Mouse (Mus musculus) embryonic facial prominence, embryonic 14.5 days (tissue): ENCODE data around the gene Btbd17. TPM values are rescaled to one million over a fixed set of nuclear protein-coding genes. Genes with fewer than 3 reads are reported as not detected.

Experiments used
- ATAC-seq: fragments of 200-750 bp; cut with Nextera tagmentation; 2 replicates; pipeline ENCODE4 v1.8.0; 2017; ENCODE audit warnings: low read depth, moderate number of reproducible peaks, moderate TSS enrichment
- DNase-seq: peaks from one replicate; pipeline ENCODE4 v3.0.0-alpha.2; 2015; ENCODE audit warnings: low spot score
- H3K27ac ChIP-seq: fragments of 300-500 bp; sonication (generic); replicated peaks from 2 replicates; pipeline ENCODE4 v1.5.1; 2014; ENCODE audit warnings: low read depth, mild to moderate bottlenecking, low read length, moderate library complexity
- H3K27me3 ChIP-seq: fragments of 300-500 bp; sonication (generic); replicated peaks from 2 replicates; pipeline ENCODE4 v1.6.1; 2014; ENCODE audit warnings: low read length; ENCODE audit not compliant: control insufficient read depth, insufficient read depth
- H3K36me3 ChIP-seq: fragments of 300-500 bp; sonication (generic); 2 replicates; pipeline ENCODE4 v1.6.1; 2014; ENCODE audit warnings: low read length, mixed read lengths; ENCODE audit not compliant: control insufficient read depth, insufficient read depth
- H3K4me1 ChIP-seq: fragments of 300-500 bp; sonication (generic); 2 replicates; pipeline ENCODE4 v1.6.1; 2014; ENCODE audit warnings: antibody characterized with exemption, low read length; ENCODE audit not compliant: control insufficient read depth, insufficient read depth
- H3K4me2 ChIP-seq: fragments of 300-500 bp; sonication (generic); 2 replicates; pipeline ENCODE4 v1.6.1; 2014; ENCODE audit warnings: low read depth, mild to moderate bottlenecking, low read length, moderate library complexity, mixed read lengths
- H3K4me3 ChIP-seq: fragments of 300-500 bp; sonication (generic); 2 replicates; pipeline ENCODE4 v1.5.1; 2014; ENCODE audit warnings: low read depth, mild to moderate bottlenecking, low read length
- H3K9ac ChIP-seq: fragments of 300-500 bp; sonication (generic); 2 replicates; pipeline ENCODE4 v1.6.1; 2014; ENCODE audit warnings: low read depth, mild to moderate bottlenecking, low read length, moderate library complexity, mixed read lengths
- H3K9me3 ChIP-seq: fragments of 300-500 bp; sonication (generic); 2 replicates; pipeline ENCODE4 v1.6.1; 2016; ENCODE audit warnings: low read length; ENCODE audit not compliant: control insufficient read depth
- WGBS: fragments of 180-500 bp; shearing (Covaris S2); extraction: QIAGEN DNeasy Blood & Tissue Kit; methylation state at CpG from one replicate; pipeline ENCODE4 v1.1.7; 2014; 5-methylcytosine and 5-hydroxymethylcytosine counted together
- polyA plus RNA-seq: library from polyadenylated mRNA; unstranded; fragments of >200 nt; fragmentation: Nextera tagmentation; extraction: Ambion mirVana; gene quantifications from 2 replicates; pipeline ENCODE4 v1.2.1, GENCODE M21; 2014

Btbd17 gene
- polyA plus RNA-seq, 1 experiment from 2014 or later = 3.2 TPM

DNA sequence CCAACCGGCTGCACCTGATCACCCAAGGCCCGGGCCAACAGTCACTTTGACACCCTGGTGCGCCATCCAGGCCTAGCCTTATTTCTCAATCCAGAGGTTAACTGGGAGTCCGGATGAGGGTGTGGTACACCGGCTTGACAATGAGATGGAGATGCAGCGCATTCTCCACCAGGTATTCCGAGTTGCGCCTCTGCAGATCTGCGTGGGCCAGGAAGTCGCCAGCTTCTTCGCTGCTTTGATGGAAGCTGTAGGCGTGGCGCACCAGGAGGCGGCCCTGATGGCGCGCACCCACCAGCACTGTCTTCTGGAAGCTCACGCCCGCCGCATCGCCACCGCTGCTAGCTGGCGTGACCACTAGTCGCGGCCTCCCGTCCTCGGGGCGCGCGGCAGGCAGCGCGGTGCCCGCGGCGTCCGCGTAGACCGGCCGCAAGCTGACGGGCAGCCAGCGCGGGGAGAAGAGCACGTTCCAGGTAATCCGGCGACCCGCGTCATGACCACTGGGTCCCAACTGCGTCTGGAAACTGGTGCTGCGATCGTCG is 4.3 kb downstream of the Btbd17 start:
- Histone ChIP-seq H3K36me3 (no peaks in the 10 kb centered on the region), H3K9me3 (no peaks in the 10 kb centered on the region), H3K4me1 (peaks cover 7% of the 10 kb centered on the region; the same call in 1 of the 2 replicates), H3K4me2 (peak overlapping the region; percentile 91), H3K4me3 (peak overlapping the region; percentile 46), H3K27me3 (peaks cover 76% of the 10 kb centered on the region), H3K27ac (no peak overlapping the region), H3K9ac (peak overlapping the region; percentile 47)
- ATAC-seq (no peak), DNase-seq (no peak)
- 4% methylated on average over 28 of the region's 50 CpGs for WGBS

DNA sequence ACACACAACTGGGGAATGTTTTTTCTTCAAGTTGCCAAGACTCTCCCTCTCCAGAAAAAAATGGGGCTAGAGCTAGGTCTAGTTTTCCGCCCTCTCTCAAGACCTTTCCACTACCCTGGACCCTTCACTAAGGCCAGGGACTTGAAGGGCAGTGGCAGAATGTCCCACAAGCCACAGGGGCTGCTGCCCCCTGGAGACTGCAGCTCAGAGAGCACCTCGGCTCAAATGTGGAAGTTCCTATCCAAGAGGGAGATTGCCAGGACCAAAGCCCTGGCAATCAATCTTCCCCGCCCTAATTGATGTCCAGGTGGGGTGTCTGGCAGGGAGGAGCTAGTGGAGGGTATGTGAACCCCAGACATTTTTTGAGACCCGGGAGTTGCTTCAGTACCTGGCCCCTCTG is 4.9 kb downstream of the Btbd17 start:
- 31% methylated on average over 4 of the region's 4 CpGs for WGBS
- DNase-seq = no peak
- Histone ChIP-seq H3K27me3 (peaks cover 82% of the 10 kb centered on the region), H3K4me3 (peak overlapping the region; percentile 46; the same call in 1 of the 2 replicates), H3K9me3 (no peaks in the 10 kb centered on the region), H3K9ac (no peak overlapping the region), H3K4me2 (no peak overlapping the region), H3K36me3 (no peaks in the 10 kb centered on the region), H3K4me1 (peaks cover 11% of the 10 kb centered on the region), H3K27ac (no peak overlapping the region)
- ATAC-seq = no peak

DNA sequence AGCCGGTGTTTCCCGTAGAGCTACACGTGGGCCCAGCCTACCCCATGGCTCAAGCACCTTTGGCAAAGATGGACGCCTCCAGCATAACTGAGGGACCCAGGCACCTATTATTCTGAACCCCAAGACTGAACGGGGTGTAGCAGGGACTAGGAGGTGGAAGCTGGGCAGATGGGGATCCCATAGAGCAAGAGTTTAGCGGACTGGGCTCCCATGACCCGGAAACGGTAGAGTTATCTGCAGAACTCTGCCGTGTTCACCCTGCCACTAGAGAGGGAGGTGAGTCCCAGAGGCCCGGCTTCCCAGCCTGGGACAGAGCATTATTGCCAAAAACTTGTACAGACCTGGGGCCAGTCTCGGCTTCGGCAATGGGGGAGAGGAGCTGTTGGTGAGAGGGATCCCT is 5.6 kb downstream of the Btbd17 start:
- peaks cover 89% of the 10 kb centered on the region for H3K27me3 ChIP-seq
- H3K4me2 ChIP-seq = no peak overlapping the region
- H3K4me3 ChIP-seq = no peak overlapping the region
- H3K4me1 ChIP-seq = peaks cover 7% of the 10 kb centered on the region
- H3K9me3 ChIP-seq = no peaks in the 10 kb centered on the region
- no peak overlapping the region for H3K27ac ChIP-seq
- no peak for ATAC-seq
- H3K9ac ChIP-seq = no peak overlapping the region
- WGBS = 68% methylated on average over 12 of the region's 12 CpGs
- DNase-seq = no peak
- no peaks in the 10 kb centered on the region for H3K36me3 ChIP-seq

DNA sequence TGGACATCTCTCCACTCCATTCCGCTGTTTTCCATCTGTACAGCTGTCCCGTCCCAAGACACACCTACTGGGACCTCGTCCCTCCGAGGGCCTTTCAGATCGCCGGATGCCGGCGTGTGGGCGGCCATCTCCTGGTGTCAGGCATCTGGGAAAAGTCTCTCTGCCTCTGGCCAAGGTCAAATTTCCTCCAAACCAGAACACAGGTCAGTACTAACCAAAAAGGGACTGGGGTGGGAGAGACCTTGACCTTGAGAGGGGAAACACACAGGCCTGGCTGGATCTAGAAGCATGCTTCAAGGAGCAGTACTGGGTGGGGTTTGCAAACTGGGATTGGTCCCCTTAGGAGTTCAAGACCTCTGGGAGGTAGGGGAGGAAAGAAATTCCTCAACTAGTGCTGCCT is 6.0 kb downstream of the Btbd17 start:
- no peaks in the 10 kb centered on the region for H3K9me3 ChIP-seq
- DNase-seq (no peak), ATAC-seq (no peak)
- no peaks in the 10 kb centered on the region for H3K36me3 ChIP-seq
- no peak overlapping the region for H3K27ac ChIP-seq
- peaks cover 7% of the 10 kb centered on the region for H3K4me1 ChIP-seq
- no peak overlapping the region for H3K4me3 ChIP-seq
- H3K9ac ChIP-seq = no peak overlapping the region
- peaks cover 93% of the 10 kb centered on the region for H3K27me3 ChIP-seq
- no peak overlapping the region for H3K4me2 ChIP-seq
- 60% methylated on average over 9 of the region's 9 CpGs for WGBS

DNA sequence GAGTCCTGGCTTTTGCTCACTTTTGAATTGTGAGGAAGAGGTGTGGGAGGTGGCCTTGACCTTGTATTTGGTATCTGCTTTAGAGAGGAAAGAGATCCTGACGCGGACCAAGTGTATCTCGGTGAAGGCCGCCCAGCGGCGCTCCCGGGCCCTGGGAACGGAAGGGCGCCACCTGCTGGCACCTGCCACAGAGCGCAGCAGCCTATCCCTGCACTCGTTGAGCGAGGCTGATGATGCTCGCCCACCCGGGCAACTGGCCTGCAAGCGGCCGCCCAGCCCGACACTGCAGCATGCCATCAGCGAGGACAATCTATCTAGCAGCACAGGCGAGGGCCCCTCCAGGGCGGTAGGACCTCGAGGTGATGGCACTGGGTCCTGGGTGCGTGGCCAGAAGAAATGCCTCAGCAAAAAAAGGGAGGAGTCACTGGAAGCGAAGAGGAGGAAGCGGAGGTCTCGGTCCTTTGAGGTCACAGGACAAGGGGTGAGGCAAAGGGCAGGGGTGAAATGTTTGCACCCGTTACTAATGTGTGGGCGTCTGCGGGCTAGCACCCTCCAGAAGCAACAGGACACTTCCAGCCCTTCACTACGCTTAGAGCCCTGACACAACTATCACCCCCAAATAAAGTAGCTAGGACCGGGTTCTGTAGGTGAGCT is 6.6 kb downstream of the Btbd17 start:
- Histone ChIP-seq H3K9me3 (no peaks in the 10 kb centered on the region), H3K4me3 (peak overlapping the region; percentile 8; the same call in 1 of the 2 replicates), H3K36me3 (no peaks in the 10 kb centered on the region), H3K27ac (no peak overlapping the region), H3K4me2 (peak overlapping the region; percentile 43), H3K27me3 (peaks cover 93% of the 10 kb centered on the region), H3K4me1 (peaks cover 7% of the 10 kb centered on the region), H3K9ac (no peak overlapping the region)
- ATAC-seq (peak; percentile 56; the same call in 1 of the 2 replicates), DNase-seq (peak; percentile 80)
- 12% methylated on average over 28 of the region's 30 CpGs for WGBS

DNA sequence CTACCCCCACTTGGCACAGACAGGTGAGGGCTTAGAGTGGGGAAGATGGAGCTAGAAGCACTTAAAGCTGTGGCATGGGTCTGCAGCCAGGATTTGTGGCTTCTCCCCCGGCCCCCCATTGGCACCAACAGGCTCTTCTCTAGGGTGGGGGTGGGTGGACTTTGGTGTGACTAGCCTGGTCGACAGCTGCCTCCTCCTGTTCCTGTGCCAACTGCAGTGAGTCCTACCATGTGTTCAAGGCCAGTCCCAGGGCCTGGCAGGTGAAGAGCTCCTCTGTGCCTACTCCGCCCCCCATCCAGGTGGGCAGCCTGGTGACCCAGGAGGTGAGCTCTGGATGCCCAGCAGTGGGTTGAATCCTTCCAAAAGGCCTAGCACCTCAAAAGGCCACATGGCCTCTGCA is 8.1 kb downstream of the Btbd17 start:
- H3K4me2 ChIP-seq = no peak overlapping the region
- H3K27ac ChIP-seq = no peak overlapping the region
- peaks cover 7% of the 10 kb centered on the region for H3K4me1 ChIP-seq
- ATAC-seq = no peak
- WGBS = 84% methylated on average over 3 of the region's 3 CpGs
- no peak overlapping the region for H3K4me3 ChIP-seq
- H3K9ac ChIP-seq = no peak overlapping the region
- peaks cover 78% of the 10 kb centered on the region for H3K27me3 ChIP-seq
- no peaks in the 10 kb centered on the region for H3K36me3 ChIP-seq
- no peaks in the 10 kb centered on the region for H3K9me3 ChIP-seq
- no peak for DNase-seq

DNA sequence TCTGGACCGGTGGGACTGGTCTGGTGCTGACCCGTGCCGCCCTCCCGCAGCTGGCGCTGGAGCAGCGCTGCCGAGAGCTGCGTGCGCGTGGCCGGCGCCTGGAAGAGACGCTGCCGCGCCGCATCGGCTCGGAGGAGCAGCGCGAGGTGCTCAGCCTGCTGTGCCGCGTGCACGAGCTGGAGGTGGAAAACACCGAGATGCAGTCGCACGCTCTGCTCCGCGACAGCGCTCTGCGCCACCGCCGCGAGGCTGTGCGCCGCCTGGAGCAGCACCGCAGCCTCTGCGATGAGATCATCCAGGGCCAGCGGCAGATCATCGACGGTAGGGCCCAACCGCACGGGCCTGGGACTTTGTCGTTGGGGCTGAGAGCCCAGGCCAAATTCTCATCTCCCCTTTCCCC is 9.4 kb downstream of the Btbd17 start:
- Histone ChIP-seq H3K27me3 (peaks cover 65% of the 10 kb centered on the region), H3K4me3 (peak overlapping the region; percentile 25), H3K9me3 (no peaks in the 10 kb centered on the region), H3K36me3 (no peaks in the 10 kb centered on the region), H3K9ac (peak overlapping the region; percentile 46; the same call in 1 of the 2 replicates), H3K4me2 (peak overlapping the region; percentile 53), H3K4me1 (peaks cover 7% of the 10 kb centered on the region), H3K27ac (no peak overlapping the region)
- WGBS = 2% methylated on average over 11 of the region's 43 CpGs
- peak; percentile 54 for DNase-seq
- peak; percentile 66 for ATAC-seq

DNA sequence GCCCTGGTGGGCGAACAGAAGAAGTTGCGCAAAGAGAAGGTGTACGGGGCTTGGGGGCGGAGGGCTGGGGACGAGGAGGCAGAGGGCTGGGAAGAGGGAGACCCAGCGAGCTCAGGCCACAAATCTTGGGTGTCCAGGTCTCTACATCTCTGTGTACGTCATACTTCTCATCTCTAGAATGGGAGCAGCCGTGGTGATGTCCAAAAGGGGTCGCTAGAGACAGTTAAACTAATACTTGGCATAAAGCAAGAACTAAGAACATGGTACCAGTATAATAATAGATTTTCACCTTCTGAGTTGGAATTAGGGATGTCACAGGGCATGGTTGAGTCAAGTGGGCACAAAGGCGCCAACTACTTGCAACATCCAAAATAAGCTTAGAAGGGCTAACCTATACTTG is 9.9 kb downstream of the Btbd17 start:
- peak overlapping the region; percentile 25 for H3K4me3 ChIP-seq
- 50% methylated on average over 10 of the region's 10 CpGs for WGBS

DNA sequence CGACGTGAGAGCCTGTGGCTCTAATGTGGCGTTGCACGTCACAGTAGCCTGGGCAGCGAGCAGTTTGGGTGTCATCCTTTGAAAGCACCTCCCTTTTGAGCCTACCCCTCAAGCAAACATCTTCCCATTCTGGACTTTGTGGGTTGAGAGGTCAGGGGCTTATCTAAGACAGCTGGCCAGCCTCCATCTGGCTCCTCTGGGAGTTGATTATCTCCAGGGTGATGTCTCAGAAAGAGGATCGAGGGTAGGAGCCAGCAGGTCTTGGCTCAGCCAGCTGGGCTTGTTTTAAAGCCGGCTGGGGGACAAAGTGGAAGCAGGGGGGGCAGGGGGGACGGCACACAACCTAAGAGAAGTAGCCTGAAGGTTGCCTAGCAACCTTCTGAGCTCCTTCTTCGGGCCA is 15.7 kb downstream of the Btbd17 start:
- no peak for DNase-seq
- H3K27me3 ChIP-seq = peaks cover 5% of the 10 kb centered on the region; the same call in 1 of the 2 replicates
- H3K4me3 ChIP-seq = no peak overlapping the region

More for the DNA sequence above, 9.9 kb downstream of the Btbd17 start:
- Histone ChIP-seq H3K4me1 (peaks cover 7% of the 10 kb centered on the region), H3K27me3 (peaks cover 60% of the 10 kb centered on the region), H3K27ac (no peak overlapping the region), H3K9ac (no peak overlapping the region), H3K9me3 (no peaks in the 10 kb centered on the region), H3K36me3 (no peaks in the 10 kb centered on the region), H3K4me2 (peak overlapping the region; percentile 53)
- DNase-seq (no peak), ATAC-seq (no peak)

More for the DNA sequence above, 15.7 kb downstream of the Btbd17 start:
- no peak overlapping the region for H3K4me2 ChIP-seq
- no peaks in the 10 kb centered on the region for H3K36me3 ChIP-seq
- no peak overlapping the region for H3K9ac ChIP-seq
- no peak overlapping the region for H3K27ac ChIP-seq
- no peaks in the 10 kb centered on the region for H3K9me3 ChIP-seq
- ATAC-seq = no peak
- H3K4me1 ChIP-seq = no peaks in the 10 kb centered on the region
- WGBS = 51% methylated on average over 9 of the region's 9 CpGs
